Mouse (Mus musculus) hindbrain, embryonic 12.5 days (tissue): ENCODE measurements around the gene Phactr2. TPM values are rescaled to one million over a fixed set of nuclear protein-coding genes. Genes with fewer than 3 reads are reported as not detected.
A peak's percentile ranks its signal among the peaks of the same experiment; 100 is the strongest.
"Not testable (repeated sequence)": the region's sequence is repeated elsewhere in the genome, so short reads cannot be mapped to it uniquely, and the experiment has no call there.

Source experiments
- ATAC-seq: fragments of 200-750 bp; cut with Nextera tagmentation; 2 replicates; pipeline ENCODE4 v1.8.0; 2017; ENCODE audit warnings: moderate TSS enrichment; ENCODE audit not compliant: low FRiP score
- H3K27ac ChIP-seq: fragments of 300-500 bp; sonication (generic); 2 replicates; pipeline ENCODE4 v1.5.1; 2016; ENCODE audit warnings: mild to moderate bottlenecking
- H3K27me3 ChIP-seq: fragments of 300-500 bp; sonication (generic); 2 replicates; pipeline ENCODE4 v1.6.1; 2016; ENCODE audit warnings: mild to moderate bottlenecking
- H3K36me3 ChIP-seq: fragments of 300-500 bp; sonication (generic); 2 replicates; pipeline ENCODE4 v1.6.1; 2016; ENCODE audit warnings: mild to moderate bottlenecking
- H3K4me1 ChIP-seq: fragments of 300-500 bp; sonication (generic); 2 replicates; pipeline ENCODE4 v1.6.1; 2016
- H3K4me2 ChIP-seq: fragments of 300-500 bp; sonication (generic); replicated peaks from 2 replicates; pipeline ENCODE4 v1.6.1; 2016; ENCODE audit warnings: mild to moderate bottlenecking
- H3K4me3 ChIP-seq: fragments of 300-500 bp; sonication (generic); 2 replicates; pipeline ENCODE4 v1.5.1; 2016; ENCODE audit warnings: mild to moderate bottlenecking
- H3K9ac ChIP-seq: fragments of 300-500 bp; sonication (generic); 2 replicates; pipeline ENCODE4 v1.6.1; 2016; ENCODE audit warnings: mild to moderate bottlenecking, moderate library complexity
- H3K9me3 ChIP-seq: fragments of 300-500 bp; sonication (generic); replicated peaks from 2 replicates; pipeline ENCODE4 v1.6.1; 2016; ENCODE audit warnings: mild to moderate bottlenecking
- WGBS: fragments of 180-500 bp; shearing (Covaris S2); methylation state at CpG from one replicate; pipeline ENCODE4 v1.1.7; 2016; 5-methylcytosine and 5-hydroxymethylcytosine counted together
- polyA plus RNA-seq: library from polyadenylated mRNA; unstranded; fragments of >200 nt; fragmentation: Nextera tagmentation; extraction: Ambion mirVana; gene quantifications from 2 replicates; pipeline ENCODE4 v1.2.1, GENCODE M21; 2016

Phactr2 gene
- polyA plus RNA-seq, 1 experiment from 2014 or later, result 14.5 TPM

GRCm38 (mm10) chr10:13209930-13210637, 264.1 kb downstream of the Phactr2 start:
- Histone ChIP-seq H3K36me3 (no peaks in the 10 kb centered on the region), H3K4me2 (no peak overlapping the region), H3K9ac (no peak overlapping the region), H3K27ac (no peak overlapping the region), H3K4me1 (no peaks in the 10 kb centered on the region), H3K27me3 (no peaks in the 10 kb centered on the region), H3K4me3 (no peak overlapping the region), H3K9me3 (no peaks in the 10 kb centered on the region)
- ATAC-seq, result no peak
- 74% methylated on average over 8 of the region's 8 CpGs for WGBS

GRCm38 (mm10) chr10:13209506-13209905, 264.7 kb downstream of the Phactr2 start:
- Histone ChIP-seq H3K4me1 (no peaks in the 10 kb centered on the region), H3K9ac (no peak overlapping the region), H3K4me3 (no peak overlapping the region), H3K9me3 (no peaks in the 10 kb centered on the region), H3K4me2 (no peak overlapping the region), H3K27me3 (no peaks in the 10 kb centered on the region), H3K36me3 (no peaks in the 10 kb centered on the region), H3K27ac (no peak overlapping the region)
- WGBS, result 64% methylated on average over 3 of the region's 3 CpGs
- ATAC-seq, result no peak

- no peak overlapping the region for H3K9ac ChIP-seq
- H3K36me3 ChIP-seq, result no peaks in the 10 kb centered on the region
- H3K4me3 ChIP-seq, result no peak overlapping the region
- no peak overlapping the region for H3K4me2 ChIP-seq
- H3K4me1 ChIP-seq, result no peaks in the 10 kb centered on the region
- H3K9me3 ChIP-seq, result no peaks in the 10 kb centered on the region
- ATAC-seq, result no peak
- H3K27ac ChIP-seq, result no peak overlapping the region
- 93% methylated on average over 4 of the region's 4 CpGs for WGBS
- no peaks in the 10 kb centered on the region for H3K27me3 ChIP-seq
Observed at GRCm38 (mm10) chr10:13209061-13209460, 265.2 kb downstream of the Phactr2 start.

- Histone ChIP-seq H3K36me3 (no peaks in the 10 kb centered on the region), H3K9me3 (no peaks in the 10 kb centered on the region), H3K27me3 (no peaks in the 10 kb centered on the region), H3K9ac (no peak overlapping the region), H3K4me3 (no peak overlapping the region), H3K27ac (no peak overlapping the region), H3K4me2 (no peak overlapping the region), H3K4me1 (no peaks in the 10 kb centered on the region)
- no peak for ATAC-seq
- 94% methylated on average over 6 of the region's 6 CpGs for whole genome bisulfite sequencing
Observed at GRCm38 (mm10) chr10:13201741-13202293, 272.4 kb downstream of the Phactr2 start.

GRCm38 (mm10) chr10:13200862-13201261, 273.4 kb downstream of the Phactr2 start:
- Histone ChIP-seq H3K27me3 (no peaks in the 10 kb centered on the region), H3K4me1 (no peaks in the 10 kb centered on the region), H3K9me3 (no peaks in the 10 kb centered on the region), H3K36me3 (no peaks in the 10 kb centered on the region), H3K9ac (no peak overlapping the region), H3K4me2 (no peak overlapping the region), H3K27ac (no peak overlapping the region), H3K4me3 (no peak overlapping the region)
- no peak for ATAC-seq
- WGBS, result 90% methylated on average over 3 of the region's 3 CpGs

DNA sequence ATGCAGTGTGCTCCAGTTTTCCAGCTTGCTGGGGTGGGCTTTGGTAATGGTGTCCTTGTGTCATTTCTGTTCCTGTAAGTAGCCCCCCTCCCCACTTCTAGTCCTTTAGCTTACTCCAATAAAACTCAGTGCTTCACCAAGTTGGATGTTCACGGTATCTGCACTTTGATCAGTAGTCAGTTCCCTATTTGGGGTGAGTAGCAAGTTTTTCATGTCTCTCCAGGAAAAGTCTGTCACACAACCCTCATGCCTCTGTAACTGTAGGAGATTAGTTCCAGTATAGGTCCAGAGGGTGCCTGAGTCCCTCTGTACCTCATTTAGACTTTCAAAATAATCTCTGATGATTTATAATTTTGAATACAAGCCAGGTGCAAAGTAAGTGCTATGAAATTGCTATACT, 275.0 kb downstream of the Phactr2 start:
- no peak overlapping the region for H3K4me2 ChIP-seq
- no peak overlapping the region for H3K9ac ChIP-seq
- no peak for ATAC-seq
- H3K36me3 ChIP-seq, result no peaks in the 10 kb centered on the region
- H3K9me3 ChIP-seq, result no peaks in the 10 kb centered on the region
- H3K4me3 ChIP-seq, result no peak overlapping the region
- no peaks in the 10 kb centered on the region for H3K4me1 ChIP-seq
- 97% methylated on average over 1 of the region's 1 CpGs for WGBS
- H3K27ac ChIP-seq, result no peak overlapping the region
- no peaks in the 10 kb centered on the region for H3K27me3 ChIP-seq

DNA sequence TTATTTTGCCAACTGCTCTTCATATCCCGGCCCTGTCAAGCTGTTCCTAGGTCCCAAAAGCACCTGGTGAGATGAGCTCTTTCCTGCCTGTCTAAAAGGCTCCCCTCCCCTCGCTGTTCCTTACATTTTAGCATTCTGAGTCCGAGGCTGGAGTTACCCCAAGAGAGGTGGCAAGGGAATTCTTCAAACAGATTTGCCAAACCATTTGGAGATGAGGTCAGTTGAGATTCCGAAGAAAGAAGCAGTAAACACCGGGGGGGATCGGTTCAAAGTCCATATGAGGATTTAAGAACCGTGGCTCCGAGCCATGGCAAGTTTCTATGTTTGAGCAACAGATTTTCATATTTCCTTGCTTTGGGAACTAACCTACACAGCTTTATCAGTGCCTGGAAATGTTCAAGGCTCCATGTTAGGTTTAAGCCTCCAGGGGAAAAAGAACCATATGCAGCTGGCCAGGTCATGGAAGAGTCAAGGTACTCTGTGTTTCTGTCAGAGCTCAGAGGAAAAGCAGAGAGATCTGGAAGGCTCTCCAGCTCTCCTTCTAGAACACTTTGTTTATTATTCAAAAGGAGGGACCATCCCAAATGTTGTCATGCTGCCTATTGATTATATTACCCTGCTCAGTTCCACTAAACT, 277.2 kb downstream of the Phactr2 start:
- Histone ChIP-seq H3K27me3 (no peaks in the 10 kb centered on the region), H3K9ac (no peak overlapping the region), H3K4me3 (no peak overlapping the region), H3K4me1 (peaks cover 5% of the 10 kb centered on the region), H3K9me3 (no peaks in the 10 kb centered on the region), H3K36me3 (no peaks in the 10 kb centered on the region), H3K27ac (no peak overlapping the region), H3K4me2 (no peak overlapping the region)
- ATAC-seq, result no peak
- WGBS, result 73% methylated on average over 8 of the region's 8 CpGs

DNA sequence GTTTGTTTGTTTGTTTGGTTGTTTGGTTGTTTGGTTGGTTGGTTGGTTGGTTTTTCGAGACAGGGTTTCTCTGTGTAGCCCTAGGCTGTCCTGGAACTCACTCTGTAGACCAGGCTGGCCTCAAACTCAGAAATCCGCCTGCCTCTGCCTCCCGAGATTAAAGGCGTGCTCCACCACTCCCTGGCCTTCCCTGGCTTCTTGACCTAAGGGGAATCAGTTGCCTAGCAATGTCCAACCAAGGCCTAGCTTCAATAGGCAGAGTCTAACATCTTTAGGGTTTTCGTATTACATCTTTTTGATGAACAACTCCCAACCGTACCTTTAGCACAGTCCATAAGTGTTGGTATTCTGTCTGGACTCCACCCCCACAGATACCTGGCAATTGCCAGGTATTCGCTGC, 280.7 kb downstream of the Phactr2 start:
- Histone ChIP-seq H3K36me3 (peaks cover 20% of the 10 kb centered on the region), H3K4me3 (peak overlapping the region; percentile 92; the same call in 1 of the 2 replicates), H3K4me2 (peak overlapping the region; percentile 63)
- not testable (repeated sequence) for H3K27ac ChIP-seq, H3K27me3 ChIP-seq, H3K4me1 ChIP-seq, H3K9me3 ChIP-seq, H3K9ac ChIP-seq
- WGBS, result 86% methylated on average over 7 of the region's 7 CpGs
- ATAC-seq, result peak; percentile 36

- Histone ChIP-seq H3K27ac (no peak within 1 kb of the TSS), H3K4me1 (peaks cover 7% of the 10 kb centered on the region), H3K9me3 (no peaks in the 10 kb centered on the region), H3K36me3 (peaks cover 23% of the 10 kb centered on the region), H3K27me3 (no peaks in the 10 kb centered on the region), H3K4me2 (peak within 1 kb of the TSS; percentile 63), H3K4me3 (peak within 1 kb of the TSS; percentile 92), H3K9ac (peak within 1 kb of the TSS; percentile 82)
- peak; percentile 100 for ATAC-seq
- 1% methylated on average over 43 of the region's 43 CpGs for WGBS
Observed at GRCm38 (mm10) chr10:13192731-13193351, 281.4 kb downstream of the Phactr2 start, which contains the start of gene Ltv1. Gene Ltv1 (minus strand): TSS chr10:13193168.

DNA sequence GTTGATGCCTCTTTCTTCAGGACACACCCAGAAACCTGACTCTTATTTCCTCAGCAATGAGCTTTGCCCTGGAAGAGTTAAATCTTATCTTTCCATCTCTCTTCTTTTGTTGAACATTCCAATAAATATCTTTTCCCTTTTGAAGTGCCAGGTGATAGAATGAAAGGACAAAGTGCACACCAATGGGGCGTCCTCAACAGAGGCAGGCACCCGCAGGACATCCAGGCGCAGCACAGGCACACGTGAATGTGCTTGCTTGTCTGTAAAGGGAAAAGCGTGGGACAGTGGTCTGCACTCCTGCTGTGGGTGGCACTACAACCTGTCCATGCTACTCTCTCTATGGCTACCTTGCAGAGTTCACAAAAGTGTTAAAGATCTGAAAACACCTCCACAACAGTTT, 284.3 kb downstream of the Phactr2 start:
- H3K9me3 ChIP-seq, result no peaks in the 10 kb centered on the region
- H3K36me3 ChIP-seq, result peaks cover 53% of the 10 kb centered on the region
- H3K4me2 ChIP-seq, result no peak overlapping the region
- no peak for ATAC-seq
- WGBS, result 94% methylated on average over 5 of the region's 5 CpGs
- H3K4me3 ChIP-seq, result no peak overlapping the region
- peaks cover 7% of the 10 kb centered on the region for H3K4me1 ChIP-seq
- H3K27me3 ChIP-seq, result no peaks in the 10 kb centered on the region
- no peak overlapping the region for H3K9ac ChIP-seq
- H3K27ac ChIP-seq, result no peak overlapping the region

GRCm38 (mm10) chr10:13186754-13187153, 287.5 kb downstream of the Phactr2 start:
- no peaks in the 10 kb centered on the region for H3K4me1 ChIP-seq
- WGBS, result 89% methylated on average over 3 of the region's 3 CpGs

GRCm38 (mm10) chr10:13184170-13184766, 289.9 kb downstream of the Phactr2 start:
- no peaks in the 10 kb centered on the region for H3K27me3 ChIP-seq
- H3K9ac ChIP-seq, result no peak overlapping the region
- no peak for ATAC-seq
- H3K4me3 ChIP-seq, result no peak overlapping the region
- H3K4me1 ChIP-seq, result no peaks in the 10 kb centered on the region
- WGBS, result 96% methylated on average over 4 of the region's 4 CpGs
- H3K27ac ChIP-seq, result no peak overlapping the region
- peaks cover 86% of the 10 kb centered on the region for H3K36me3 ChIP-seq
- no peaks in the 10 kb centered on the region for H3K9me3 ChIP-seq
- H3K4me2 ChIP-seq, result no peak overlapping the region

More at GRCm38 (mm10) chr10:13186754-13187153, 287.5 kb downstream of the Phactr2 start:
- Histone ChIP-seq H3K27me3 (no peaks in the 10 kb centered on the region), H3K27ac (no peak overlapping the region), H3K4me2 (no peak overlapping the region), H3K4me3 (no peak overlapping the region), H3K9me3 (no peaks in the 10 kb centered on the region), H3K36me3 (peaks cover 76% of the 10 kb centered on the region), H3K9ac (no peak overlapping the region)
- ATAC-seq, result no peak
